Comparison of ENCODE assay signal across 14 mouse cellular contexts in genomic region chr17:84420276-84420639, GRCm38 (mm10). TPM values are rescaled to one million over a fixed set of nuclear protein-coding genes. Genes with fewer than 3 reads are reported as not detected.
DNase-seq lines count a peak whose midpoint lies in the region; ATAC-seq and TF ChIP-seq lines count a peak whose summit lies in the region.
"Had no signal": no experiment of that assay in that cellular context is flagged by ENCODE, and none has a peak within 500 bp of the region (broad histone marks: within the 10 kb centered on the region; RNA-seq: fewer than 3 reads in every experiment).

No protein-coding gene starts in this region.

- H3K27me3 ChIP-seq in forebrain, embryonic 16.5 days (replicated peaks; ENCODE audit: control insufficient read depth, insufficient read depth, low read length): no peaks in the 10 kb centered on the region
- H3K27me3 ChIP-seq in forebrain, embryonic 11.5 days (ENCODE audit: control insufficient read depth, insufficient read depth, low read length): no peaks in the 10 kb centered on the region
- H3K27me3 ChIP-seq in kidney, embryonic 16.5 days (ENCODE audit: insufficient read depth, low read length): no peaks in the 10 kb centered on the region
- no peaks in the 10 kb centered on the region for H3K27me3 ChIP-seq in stomach, postnatal 0 days (ENCODE audit: control insufficient read depth, insufficient read depth, low read length)
- H3K27me3 ChIP-seq: embryonic facial prominence, embryonic 15.5 days; limb, embryonic 15.5 days had no signal

- H3K4me2 ChIP-seq in forebrain, embryonic 16.5 days (ENCODE audit: low read length): no peak overlapping the region
- no peak overlapping the region for H3K4me2 ChIP-seq in forebrain, embryonic 11.5 days (ENCODE audit: low read depth, low read length, severe bottlenecking)
- H3K4me2 ChIP-seq in kidney, embryonic 16.5 days (replicated peaks; ENCODE audit: low read depth, low read length): no peak overlapping the region
- H3K4me2 ChIP-seq in stomach, postnatal 0 days (replicated peaks; ENCODE audit: low read depth): no peak overlapping the region
- H3K4me2 ChIP-seq: embryonic facial prominence, embryonic 15.5 days; limb, embryonic 15.5 days; midbrain, embryonic 11.5 days had no signal

- TF ChIP-seq CTCF in stomach, postnatal 0 days (IDR thresholded peaks at IDR 0.05; ENCODE audit: low read depth): peak; percentile 30; the same call in 1 of the 2 replicates

- H3K9me3 ChIP-seq in forebrain, embryonic 16.5 days (ENCODE audit: control insufficient read depth, low read length): no peaks in the 10 kb centered on the region
- no peaks in the 10 kb centered on the region for H3K9me3 ChIP-seq in forebrain, embryonic 11.5 days (ENCODE audit: control insufficient read depth, low read length)
- no peaks in the 10 kb centered on the region for H3K9me3 ChIP-seq in kidney, embryonic 16.5 days (ENCODE audit: low read length)
- no peaks in the 10 kb centered on the region for H3K9me3 ChIP-seq in stomach, postnatal 0 days (ENCODE audit: control insufficient read depth, low read length)
- H3K9me3 ChIP-seq: embryonic facial prominence, embryonic 15.5 days; limb, embryonic 15.5 days had no signal

- no peak for TF ChIP-seq EP300 in stomach, postnatal 0 days (optimal IDR thresholded peaks at IDR 0.05)

- peaks cover 5% of the 10 kb centered on the region; the same call in 1 of the 2 replicates for H3K36me3 ChIP-seq in forebrain, embryonic 16.5 days (ENCODE audit: control insufficient read depth, insufficient read depth)
- no peaks in the 10 kb centered on the region; the same call in 1 of the 2 replicates for H3K36me3 ChIP-seq in forebrain, embryonic 11.5 days (ENCODE audit: control insufficient read depth, insufficient read depth, low read length)
- H3K36me3 ChIP-seq in kidney, embryonic 16.5 days (ENCODE audit: insufficient read depth, low read length): peaks cover 17% of the 10 kb centered on the region
- no peaks in the 10 kb centered on the region for H3K36me3 ChIP-seq in stomach, postnatal 0 days (ENCODE audit: control insufficient read depth, insufficient read depth, low read length)

- DNase-seq in forebrain, embryonic 11.5 days (ENCODE audit: low spot score): no peak
- DNase-seq in kidney, postnatal 25 days: no peak
- DNase-seq in thymus, postnatal 25 days: peak; percentile 29
- no peak for DNase-seq in thymus, postnatal 10 days (ENCODE audit: low spot score in 2 of 2)
- DNase-seq in stomach, postnatal 0 days (ENCODE audit: low spot score): no peak
- DNase-seq in neural tube, embryonic 10.5 days (ENCODE audit: extremely low spot score, low spot score): no peak
- DNase-seq: adrenal gland, postnatal 25 days; cerebellum, adult 11-12 months had no signal

- no peak for ATAC-seq in forebrain, embryonic 16.5 days
- ATAC-seq in forebrain, embryonic 11.5 days (replicated peaks; ENCODE audit: low FRiP score): no peak
- ATAC-seq in kidney, embryonic 16.5 days (ENCODE audit: low FRiP score, low TSS enrichment): no peak
- ATAC-seq in stomach, postnatal 0 days (ENCODE audit: low FRiP score, low TSS enrichment): peak; percentile 54; the same call in 1 of the 2 replicates
- ATAC-seq: hindbrain, postnatal 0 days had no signal

- H3K27ac ChIP-seq in forebrain, embryonic 16.5 days (ENCODE audit: low read length): peak overlapping the region; percentile 23; the same call in 1 of the 2 replicates
- no peak overlapping the region for H3K27ac ChIP-seq in forebrain, embryonic 11.5 days (ENCODE audit: low read depth, low read length)
- H3K27ac ChIP-seq in kidney, embryonic 16.5 days (ENCODE audit: low read length): peak overlapping the region; percentile 81
- H3K27ac ChIP-seq in stomach, postnatal 0 days (replicated peaks): peak overlapping the region; percentile 45; the same call in 1 of the 2 replicates
- H3K27ac ChIP-seq: embryonic facial prominence, embryonic 15.5 days; hindbrain, postnatal 0 days; limb, embryonic 15.5 days had no signal

- no peaks in the 10 kb centered on the region for H3K4me1 ChIP-seq in forebrain, embryonic 16.5 days (replicated peaks; ENCODE audit: control insufficient read depth, insufficient read depth, low read length)
- no peaks in the 10 kb centered on the region for H3K4me1 ChIP-seq in forebrain, embryonic 11.5 days (replicated peaks; ENCODE audit: control insufficient read depth, insufficient read depth, low read length)
- peaks cover 9% of the 10 kb centered on the region; the same call in 1 of the 2 replicates for H3K4me1 ChIP-seq in kidney, embryonic 16.5 days (ENCODE audit: insufficient read depth, low read length)
- H3K4me1 ChIP-seq in stomach, postnatal 0 days (replicated peaks; ENCODE audit: control insufficient read depth, insufficient read depth): 0 out of 2 replicates have a peak, but pooled peaks cover 2% of the 10 kb centered on the region

- WGBS in forebrain, embryonic 16.5 days: 72% methylated on average over 3 of the region's 3 CpGs
- WGBS in forebrain, embryonic 11.5 days: 89% methylated on average over 3 of the region's 3 CpGs
- 67% methylated on average over 3 of the region's 3 CpGs for WGBS in kidney, embryonic 16.5 days
- WGBS in stomach, postnatal 0 days: 68% methylated on average over 3 of the region's 3 CpGs

- H3K4me3 ChIP-seq in forebrain, embryonic 16.5 days (replicated peaks; ENCODE audit: low read length): no peak overlapping the region
- H3K4me3 ChIP-seq in forebrain, embryonic 11.5 days (ENCODE audit: low read depth, low read length): no peak overlapping the region
- H3K4me3 ChIP-seq in kidney, embryonic 16.5 days (ENCODE audit: low read length): no peak overlapping the region
- H3K4me3 ChIP-seq in stomach, postnatal 0 days (ENCODE audit: low read depth, low read length): no peak overlapping the region
- H3K4me3 ChIP-seq: embryonic facial prominence, embryonic 15.5 days; limb, embryonic 15.5 days had no signal

- no peak overlapping the region for H3K9ac ChIP-seq in forebrain, embryonic 16.5 days (replicated peaks; ENCODE audit: low read depth, low read length)
- no peak overlapping the region for H3K9ac ChIP-seq in forebrain, embryonic 11.5 days (ENCODE audit: low read length)
- H3K9ac ChIP-seq in kidney, embryonic 16.5 days (replicated peaks; ENCODE audit: low read length): no peak overlapping the region
- no peak overlapping the region for H3K9ac ChIP-seq in stomach, postnatal 0 days (ENCODE audit: low read length)
- H3K9ac ChIP-seq: embryonic facial prominence, embryonic 15.5 days; limb, embryonic 15.5 days had no signal

RNA-seq across cellular contexts. Expression of gene Thada, which starts 45.7 kb away (rescaled TPM):
- polyA plus RNA-seq in forebrain, embryonic 16.5 days (2015; fragmentation: Nextera tagmentation; extraction: Ambion mirVana): 5.9 and 6.6 TPM in 2 replicates
- polyA plus RNA-seq in forebrain, embryonic 11.5 days (2014; fragmentation: Nextera tagmentation; extraction: Ambion mirVana): 10.9 and 13.8 TPM in 2 replicates
- 9.2 and 10.6 TPM in 2 replicates for polyA plus RNA-seq in kidney, embryonic 16.5 days (2015; fragmentation: Nextera tagmentation; extraction: Ambion mirVana)
- polyA plus RNA-seq in stomach, postnatal 0 days (2015; fragmentation: Nextera tagmentation; extraction: Ambion mirVana): 1.6 and 2.0 TPM in 2 replicates
